ENCODE assay signal across 8 mouse cellular contexts in genomic region chr4:120815622-120816334, GRCm38 (mm10). TPM values are rescaled to one million over a fixed set of nuclear protein-coding genes. Genes with fewer than 3 reads are reported as not detected.
DNase-seq lines count a peak whose midpoint lies in the region; ATAC-seq and TF ChIP-seq lines count a peak whose summit lies in the region.

No protein-coding gene starts in this region.

- H3K27ac ChIP-seq in hindbrain, embryonic 11.5 days (ENCODE audit: low read depth, low read length) = peak overlapping the region; percentile 72
- peak overlapping the region; percentile 82 for H3K27ac ChIP-seq in lung, embryonic 16.5 days (ENCODE audit: low read length)
- no peak overlapping the region for H3K27ac ChIP-seq in thymus, adult 2 months (ENCODE audit: control insufficient read depth, insufficient read depth, low read length)

- no peak for TF ChIP-seq CTCF in thymus, adult 2 months (IDR thresholded peaks at IDR 0.05; ENCODE audit: borderline replicate concordance, control insufficient read depth, extremely low read depth, insufficient read depth, low read length, poor library complexity)

- TF ChIP-seq POLR2A in thymus, adult 2 months (IDR thresholded peaks at IDR 0.05; ENCODE audit: control insufficient read depth, extremely low read depth, insufficient read depth, low read length, poor library complexity) = no peak

- no peaks in the 10 kb centered on the region for H3K27me3 ChIP-seq in hindbrain, embryonic 11.5 days (ENCODE audit: control insufficient read depth, insufficient read depth, low read length)
- no peaks in the 10 kb centered on the region for H3K27me3 ChIP-seq in lung, embryonic 16.5 days (ENCODE audit: control insufficient read depth, insufficient read depth, low read depth, low read length)
- no peaks in the 10 kb centered on the region for H3K27me3 ChIP-seq in thymus, adult 2 months (ENCODE audit: control insufficient read depth, insufficient read depth, low read length)

- DNase-seq in Muller cell, postnatal 12 days (ENCODE audit: inconsistent ontology term) = peak; percentile 87
- peak; percentile 86 for DNase-seq in cerebellum, adult 9-11 months
- DNase-seq in frontal cortex, adult 2 months (ENCODE audit: extremely low spot score in 1 of 2, low spot score in 1 of 2) = peak; percentile 89 to 92
- peak; percentile 80 for DNase-seq in hindbrain, embryonic 11.5 days (ENCODE audit: low spot score)
- DNase-seq in layer of hippocampus, adult 9-11 months = peak; percentile 93
- peak; percentile 83 for DNase-seq in ovary, adult 18-20 months (ENCODE audit: low spot score)
- DNase-seq in thymus, adult 2 months = peak; percentile 69

- H3K4me1 ChIP-seq in hindbrain, embryonic 11.5 days (replicated peaks; ENCODE audit: control insufficient read depth, insufficient read depth, low read length) = no peaks in the 10 kb centered on the region; the same call in 1 of the 2 replicates
- H3K4me1 ChIP-seq in lung, embryonic 16.5 days (replicated peaks; ENCODE audit: control insufficient read depth, insufficient read depth, low read length) = peaks cover 38% of the 10 kb centered on the region
- peaks cover 3% of the 10 kb centered on the region for H3K4me1 ChIP-seq in thymus, adult 2 months (replicated peaks; ENCODE audit: control insufficient read depth, insufficient read depth, low read length)

- H3K9ac ChIP-seq in hindbrain, embryonic 11.5 days (ENCODE audit: low read depth, low read length) = peak overlapping the region; percentile 53
- peak overlapping the region; percentile 68 for H3K9ac ChIP-seq in lung, embryonic 16.5 days (ENCODE audit: low read length)

- H3K9me3 ChIP-seq in hindbrain, embryonic 11.5 days (ENCODE audit: control insufficient read depth, low read length) = no peaks in the 10 kb centered on the region
- H3K9me3 ChIP-seq in lung, embryonic 16.5 days (ENCODE audit: control insufficient read depth, low read length) = no peaks in the 10 kb centered on the region

- H3K4me3 ChIP-seq in hindbrain, embryonic 11.5 days (ENCODE audit: low read depth, low read length) = peak overlapping the region; percentile 47
- peak overlapping the region; percentile 61 for H3K4me3 ChIP-seq in lung, embryonic 16.5 days (ENCODE audit: low read length)
- peak overlapping the region; percentile 47 for H3K4me3 ChIP-seq in thymus, adult 2 months (ENCODE audit: control insufficient read depth, insufficient read depth, low read length)

- H3K36me3 ChIP-seq in hindbrain, embryonic 11.5 days (ENCODE audit: control insufficient read depth, insufficient read depth, low read length) = no peaks in the 10 kb centered on the region
- no peaks in the 10 kb centered on the region for H3K36me3 ChIP-seq in lung, embryonic 16.5 days (ENCODE audit: control insufficient read depth, insufficient read depth, low read length)
- H3K36me3 ChIP-seq in thymus, adult 2 months (ENCODE audit: control insufficient read depth, insufficient read depth, low read length) = no peaks in the 10 kb centered on the region

- WGBS in hindbrain, embryonic 11.5 days = 8% methylated on average over 10 of the region's 10 CpGs
- 6% methylated on average over 10 of the region's 10 CpGs for WGBS in lung, embryonic 16.5 days
- 7% methylated on average over 10 of the region's 10 CpGs for WGBS in thymus, adult 2 months

- H3K4me2 ChIP-seq in hindbrain, embryonic 11.5 days (replicated peaks; ENCODE audit: low read depth, low read length) = peak overlapping the region; percentile 60
- peak overlapping the region; percentile 48 for H3K4me2 ChIP-seq in lung, embryonic 16.5 days (ENCODE audit: low read depth, low read length)

- ATAC-seq in hindbrain, embryonic 11.5 days (ENCODE audit: low FRiP score) = peak; percentile 98
- peak; percentile 91 for ATAC-seq in lung, embryonic 16.5 days (ENCODE audit: low read depth)

RNA-seq across cellular contexts. Expression of gene Nfyc, which starts 15.6 kb away (rescaled TPM):
- 107 and 119 TPM in 2 replicates for polyA plus RNA-seq in frontal cortex, adult 2 months (2012; rRNA removed)
- 123 and 126 TPM in 2 replicates for polyA plus RNA-seq in hindbrain, embryonic 11.5 days (2014; fragmentation: Nextera tagmentation; extraction: Ambion mirVana)
- 93.3 and 96.5 TPM in 2 replicates for polyA plus RNA-seq in lung, embryonic 16.5 days (2015; fragmentation: Nextera tagmentation; extraction: Ambion mirVana)
- 317 and 354 TPM in 2 replicates for polyA plus RNA-seq in thymus, adult 2 months (2012; rRNA removed)

RNA-seq across cellular contexts. Expression of gene Rims3, which starts 38.8 kb away (rescaled TPM):
- 56.3 and 62.0 TPM in 2 replicates for polyA plus RNA-seq in frontal cortex, adult 2 months (2012; rRNA removed)
- polyA plus RNA-seq in hindbrain, embryonic 11.5 days (2014; fragmentation: Nextera tagmentation; extraction: Ambion mirVana) = 3.5 and 3.6 TPM in 2 replicates
- polyA plus RNA-seq in lung, embryonic 16.5 days (2015; fragmentation: Nextera tagmentation; extraction: Ambion mirVana) = 0.69 and 0.73 TPM in 2 replicates
- polyA plus RNA-seq in thymus, adult 2 months (2012; rRNA removed) = 3.7 and 4.1 TPM in 2 replicates

Comparison
In these comparisons a context has a peak if more than half of its experiments do, and no peak if none do; other contexts are left out.
1. RNA of gene Rims3, which starts 38.8 kb away (polyA plus RNA-seq): 56.3 to 62.0 TPM in frontal cortex, adult 2 months; 3.7 to 4.1 TPM in thymus, adult 2 months, 3.5 to 3.6 TPM in hindbrain, embryonic 11.5 days and 0.69 to 0.73 TPM in lung, embryonic 16.5 days; every median in the first group is over 10 times any median in the second.
2. Peak in every context shown above with its lines, with median percentiles within 50 percentile points of each other: DNase-seq and H3K4me3 ChIP-seq.